10 mouse cellular contexts compared by ENCODE assay signal in genomic region chr17:72603118-72603885, GRCm38 (mm10). TPM values are rescaled to one million over a fixed set of nuclear protein-coding genes. Genes with fewer than 3 reads are reported as not detected.
DNase-seq lines count a peak whose midpoint lies in the region; ATAC-seq and TF ChIP-seq lines count a peak whose summit lies in the region.
"Had no signal": no experiment of that assay in that cellular context is flagged by ENCODE, and none has a peak within 500 bp of the region (broad histone marks: within the 10 kb centered on the region; RNA-seq: fewer than 3 reads in every experiment).

No protein-coding gene starts in this region.

- no peak overlapping the region for H3K9ac ChIP-seq in forebrain, embryonic 11.5 days (ENCODE audit: low read length)
- no peak overlapping the region for H3K9ac ChIP-seq in heart, embryonic 15.5 days
- H3K9ac ChIP-seq in kidney, embryonic 15.5 days = no peak overlapping the region
- H3K9ac ChIP-seq in liver, embryonic 11.5 days (ENCODE audit: low read depth, low read length) = no peak overlapping the region
- H3K9ac ChIP-seq in stomach, postnatal 0 days (ENCODE audit: low read length) = no peak overlapping the region

- H3K4me2 ChIP-seq in forebrain, embryonic 11.5 days (ENCODE audit: low read depth, low read length, severe bottlenecking) = peak overlapping the region; percentile 96
- H3K4me2 ChIP-seq in heart, embryonic 15.5 days = peak overlapping the region; percentile 88
- H3K4me2 ChIP-seq in kidney, embryonic 15.5 days = peak overlapping the region; percentile 95
- peak overlapping the region; percentile 47 for H3K4me2 ChIP-seq in liver, embryonic 11.5 days
- H3K4me2 ChIP-seq in stomach, postnatal 0 days (replicated peaks; ENCODE audit: low read depth) = peak overlapping the region; percentile 8; the same call in 1 of the 2 replicates

- ATAC-seq in forebrain, embryonic 11.5 days (replicated peaks; ENCODE audit: low FRiP score) = peak; percentile 66
- ATAC-seq in heart, embryonic 15.5 days (replicated peaks; ENCODE audit: insufficient number of reproducible peaks, insufficient read depth, low FRiP score, low read depth) = peak; percentile 61; the same call in 1 of the 2 replicates
- peak; percentile 83 for ATAC-seq in kidney, embryonic 15.5 days (replicated peaks; ENCODE audit: low FRiP score)
- ATAC-seq in liver, embryonic 11.5 days (replicated peaks; ENCODE audit: low FRiP score) = peak; percentile 51
- ATAC-seq in stomach, postnatal 0 days (ENCODE audit: low FRiP score, low TSS enrichment) = peak; percentile 84

- no peaks in the 10 kb centered on the region for H3K9me3 ChIP-seq in forebrain, embryonic 11.5 days (ENCODE audit: control insufficient read depth, low read length)
- no peaks in the 10 kb centered on the region for H3K9me3 ChIP-seq in heart, embryonic 15.5 days (replicated peaks)
- H3K9me3 ChIP-seq in kidney, embryonic 15.5 days (replicated peaks) = no peaks in the 10 kb centered on the region
- H3K9me3 ChIP-seq in liver, embryonic 11.5 days (ENCODE audit: control insufficient read depth, low read length) = no peaks in the 10 kb centered on the region
- H3K9me3 ChIP-seq in stomach, postnatal 0 days (ENCODE audit: control insufficient read depth, low read length) = no peaks in the 10 kb centered on the region

- WGBS in forebrain, embryonic 11.5 days = 2% methylated on average over 40 of the region's 40 CpGs
- 3% methylated on average over 39 of the region's 40 CpGs for WGBS in heart, embryonic 15.5 days
- under 1% methylated on average over 40 of the region's 40 CpGs for WGBS in kidney, embryonic 15.5 days
- WGBS in liver, embryonic 11.5 days = 3% methylated on average over 40 of the region's 40 CpGs
- 2% methylated on average over 40 of the region's 40 CpGs for WGBS in stomach, postnatal 0 days

- H3K27me3 ChIP-seq in forebrain, embryonic 11.5 days (ENCODE audit: control insufficient read depth, insufficient read depth, low read length) = peaks cover 15% of the 10 kb centered on the region
- H3K27me3 ChIP-seq in heart, embryonic 15.5 days = peaks cover 42% of the 10 kb centered on the region
- H3K27me3 ChIP-seq in kidney, embryonic 15.5 days = peaks cover 44% of the 10 kb centered on the region
- peaks cover 33% of the 10 kb centered on the region for H3K27me3 ChIP-seq in liver, embryonic 11.5 days (replicated peaks; ENCODE audit: control insufficient read depth, insufficient read depth, low read length)
- H3K27me3 ChIP-seq in stomach, postnatal 0 days (ENCODE audit: control insufficient read depth, insufficient read depth, low read length) = peaks cover 3% of the 10 kb centered on the region

- peaks cover 2% of the 10 kb centered on the region; the same call in 1 of the 2 replicates for H3K4me1 ChIP-seq in forebrain, embryonic 11.5 days (replicated peaks; ENCODE audit: control insufficient read depth, insufficient read depth, low read length)
- H3K4me1 ChIP-seq in heart, embryonic 15.5 days (replicated peaks) = peaks cover 21% of the 10 kb centered on the region
- peaks cover 22% of the 10 kb centered on the region for H3K4me1 ChIP-seq in kidney, embryonic 15.5 days
- H3K4me1 ChIP-seq in liver, embryonic 11.5 days (replicated peaks; ENCODE audit: control insufficient read depth, insufficient read depth, low read length) = no peaks in the 10 kb centered on the region
- H3K4me1 ChIP-seq in stomach, postnatal 0 days (replicated peaks; ENCODE audit: control insufficient read depth, insufficient read depth) = no peaks in the 10 kb centered on the region

- no peak overlapping the region for H3K27ac ChIP-seq in forebrain, embryonic 11.5 days (ENCODE audit: low read depth, low read length)
- no peak overlapping the region for H3K27ac ChIP-seq in heart, embryonic 15.5 days
- H3K27ac ChIP-seq in kidney, embryonic 15.5 days = no peak overlapping the region
- no peak overlapping the region for H3K27ac ChIP-seq in liver, embryonic 11.5 days (ENCODE audit: low read depth, low read length)
- no peak overlapping the region for H3K27ac ChIP-seq in stomach, postnatal 0 days (replicated peaks)
- H3K27ac ChIP-seq: macrophage had no signal

- TF ChIP-seq CTCF in stomach, postnatal 0 days (IDR thresholded peaks at IDR 0.05; ENCODE audit: low read depth) = no peak

- H3K36me3 ChIP-seq in forebrain, embryonic 11.5 days (ENCODE audit: control insufficient read depth, insufficient read depth, low read length) = no peaks in the 10 kb centered on the region
- H3K36me3 ChIP-seq in heart, embryonic 15.5 days = no peaks in the 10 kb centered on the region
- H3K36me3 ChIP-seq in kidney, embryonic 15.5 days = no peaks in the 10 kb centered on the region
- no peaks in the 10 kb centered on the region for H3K36me3 ChIP-seq in liver, embryonic 11.5 days (ENCODE audit: control insufficient read depth, insufficient read depth, low read length)
- H3K36me3 ChIP-seq in stomach, postnatal 0 days (ENCODE audit: control insufficient read depth, insufficient read depth, low read length) = no peaks in the 10 kb centered on the region
- H3K36me3 ChIP-seq: G1E had no signal

- DNase-seq in 3T3-L1 (ENCODE audit: low read depth, low spot score) = peak; percentile 29
- peak; percentile 59 to 68 for DNase-seq in adrenal gland, postnatal 4 days (ENCODE audit: low spot score in 2 of 2)
- DNase-seq in forebrain, embryonic 11.5 days (ENCODE audit: low spot score) = peak; percentile 93
- DNase-seq in liver, embryonic 11.5 days (ENCODE audit: low spot score) = peak; percentile 78
- DNase-seq in neural tube, embryonic 10.5 days (ENCODE audit: extremely low spot score, low spot score) = peak; percentile 91
- peak; percentile 91 for DNase-seq in stomach, postnatal 0 days (ENCODE audit: low spot score)

- no peak for TF ChIP-seq EP300 in stomach, postnatal 0 days (optimal IDR thresholded peaks at IDR 0.05)

- peak overlapping the region; percentile 49 for H3K4me3 ChIP-seq in forebrain, embryonic 11.5 days (ENCODE audit: low read depth, low read length)
- peak overlapping the region; percentile 52 for H3K4me3 ChIP-seq in heart, embryonic 15.5 days
- H3K4me3 ChIP-seq in kidney, embryonic 15.5 days (replicated peaks) = peak overlapping the region; percentile 52
- 0 out of 2 replicates have a peak overlapping the region, but pooled peaks have one; percentile 10 for H3K4me3 ChIP-seq in liver, embryonic 11.5 days (ENCODE audit: low read depth, low read length)
- H3K4me3 ChIP-seq in stomach, postnatal 0 days (ENCODE audit: low read depth, low read length) = peak overlapping the region; percentile 6; the same call in 1 of the 2 replicates

RNA-seq across cellular contexts. Expression of gene Alk, which starts 1.1 kb away (rescaled TPM):
- 1 to 10 TPM; 1.4 to 1.5 TPM for total RNA-seq in adrenal gland, postnatal 4 days (2021)
- polyA plus RNA-seq in forebrain, embryonic 11.5 days (2014; fragmentation: Nextera tagmentation; extraction: Ambion mirVana) = 0.15 and 0.29 TPM in 2 replicates
- 0.21 and 0.63 TPM in 2 replicates for polyA plus RNA-seq in heart, embryonic 15.5 days (2015; fragmentation: Nextera tagmentation; extraction: Ambion mirVana)
- polyA plus RNA-seq in kidney, embryonic 15.5 days (2015; fragmentation: Nextera tagmentation; extraction: Ambion mirVana) = 0.23 and 0.51 TPM in 2 replicates
- 0.21 and 0.22 TPM in 2 replicates for polyA plus RNA-seq in liver, embryonic 11.5 days (2014; fragmentation: Nextera tagmentation; extraction: Ambion mirVana)
- 0.42 and 0.61 TPM in 2 replicates for polyA plus RNA-seq in stomach, postnatal 0 days (2015; fragmentation: Nextera tagmentation; extraction: Ambion mirVana)
- polyA plus RNA-seq: G1E, macrophage had no signal

Comparison
In these comparisons a context has a peak if more than half of its experiments do, and no peak if none do; other contexts are left out.
1. DNase-seq: peak in every context shown above with its lines; median percentile 93 in forebrain, embryonic 11.5 days; 91 in neural tube, embryonic 10.5 days; 91 in stomach, postnatal 0 days; 78 in liver, embryonic 11.5 days; 64 in adrenal gland, postnatal 4 days; 29 in 3T3-L1.
2. H3K4me2 ChIP-seq: peak in every context shown above with its lines; median percentile 96 in forebrain, embryonic 11.5 days; 95 in kidney, embryonic 15.5 days; 88 in heart, embryonic 15.5 days; 47 in liver, embryonic 11.5 days; 8 in stomach, postnatal 0 days.